Mouse (Mus musculus): ENCODE measurements around the gene Klhl2. TPM values are rescaled to one million over a fixed set of nuclear protein-coding genes. Genes with fewer than 3 reads are reported as not detected.

Gene Klhl2
- total and polyA plus RNA-seq, 3 experiments: 6.0 to 19.4 (median 14.5) TPM

- Histone ChIP-seq H3K36me3 (ENCODE audit: control insufficient read depth, insufficient read depth, low read length) (no peaks in the 10 kb centered on the region; the same call in 1 of the 2 replicates), H3K4me3 (no peak overlapping the region), H3K79me2 (replicated peaks; ENCODE audit: control insufficient read depth, insufficient read depth, low read length) (no peaks in the 10 kb centered on the region), H3K9ac (ENCODE audit: low read depth, low read length) (no peak overlapping the region), H3K27me3 (ENCODE audit: control insufficient read depth, insufficient read depth, low read length) (no peaks in the 10 kb centered on the region), H3K27ac (no peak overlapping the region), H3K4me1 (ENCODE audit: control insufficient read depth, insufficient read depth, low read length) (no peaks in the 10 kb centered on the region)
- 90% methylated on average over 9 of the region's 9 CpGs for WGBS
- intact Hi-C loops (cut with DNase I): no loop called here
- peak in 1 of 2 experiments; percentile 9 for DNase-seq
- TF ChIP-seq POLR2A (IDR thresholded peaks at IDR 0.05; ENCODE audit: insufficient read depth, low read depth, low read length) (no peak), EP300 (IDR thresholded peaks at IDR 0.05; ENCODE audit: insufficient read depth, low read depth, low read length) (no peak), CTCF (IDR thresholded peaks at IDR 0.05) (no peak)
Measured at GRCm38 (mm10) chr8:64767047-64767446, 82.8 kb downstream of the Klhl2 start.

GRCm38 (mm10) chr8:64764075-64764474 is 85.7 kb downstream of the Klhl2 start:
- no peak for DNase-seq
- H3K27me3 ChIP-seq (ENCODE audit: control insufficient read depth, insufficient read depth, low read length): no peaks in the 10 kb centered on the region
- intact Hi-C loops (cut with DNase I): loop anchor here (5.0 kb wide), 1 partner anchor 178 kb away; no protein-coding TSS in a partner anchor
- WGBS: 59% methylated on average over 9 of the region's 9 CpGs
- no peaks in the 10 kb centered on the region; the same call in 1 of the 2 replicates for H3K36me3 ChIP-seq (ENCODE audit: control insufficient read depth, insufficient read depth, low read length)
- TF ChIP-seq CTCF (IDR thresholded peaks at IDR 0.05) (no peak), EP300 (IDR thresholded peaks at IDR 0.05; ENCODE audit: insufficient read depth, low read depth, low read length) (no peak), POLR2A (IDR thresholded peaks at IDR 0.05; ENCODE audit: insufficient read depth, low read depth, low read length) (no peak)
- no peak overlapping the region for H3K9ac ChIP-seq (ENCODE audit: low read depth, low read length)
- H3K4me1 ChIP-seq (ENCODE audit: control insufficient read depth, insufficient read depth, low read length): no peaks in the 10 kb centered on the region
- H3K27ac ChIP-seq: no peak overlapping the region
- H3K4me3 ChIP-seq: no peak overlapping the region
- H3K79me2 ChIP-seq (replicated peaks; ENCODE audit: control insufficient read depth, insufficient read depth, low read length): no peaks in the 10 kb centered on the region

- TF ChIP-seq EP300 (IDR thresholded peaks at IDR 0.05; ENCODE audit: insufficient read depth, low read depth, low read length) (no peak), CTCF (IDR thresholded peaks at IDR 0.05) (no peak), POLR2A (IDR thresholded peaks at IDR 0.05; ENCODE audit: insufficient read depth, low read depth, low read length) (no peak)
- WGBS: 75% methylated on average over 1 of the region's 1 CpGs
- Histone ChIP-seq H3K79me2 (replicated peaks; ENCODE audit: control insufficient read depth, insufficient read depth, low read length) (no peaks in the 10 kb centered on the region), H3K36me3 (ENCODE audit: control insufficient read depth, insufficient read depth, low read length) (no peaks in the 10 kb centered on the region; the same call in 1 of the 2 replicates), H3K9ac (ENCODE audit: low read depth, low read length) (no peak overlapping the region), H3K4me3 (no peak overlapping the region), H3K4me1 (ENCODE audit: control insufficient read depth, insufficient read depth, low read length) (no peaks in the 10 kb centered on the region), H3K27me3 (ENCODE audit: control insufficient read depth, insufficient read depth, low read length) (no peaks in the 10 kb centered on the region), H3K27ac (no peak overlapping the region)
- DNase-seq: no peak
- intact Hi-C loops (cut with DNase I): loop anchor here (5.0 kb wide), 1 partner anchor 180 kb away; no protein-coding TSS in a partner anchor
Measured at GRCm38 (mm10) chr8:64762751-64763150, 87.1 kb downstream of the Klhl2 start.

GRCm38 (mm10) chr8:64761430-64761829 is 88.4 kb downstream of the Klhl2 start:
- no peaks in the 10 kb centered on the region for H3K4me1 ChIP-seq (ENCODE audit: control insufficient read depth, insufficient read depth, low read length)
- no peak for DNase-seq
- H3K79me2 ChIP-seq (replicated peaks; ENCODE audit: control insufficient read depth, insufficient read depth, low read length): no peaks in the 10 kb centered on the region
- no peaks in the 10 kb centered on the region; the same call in 1 of the 2 replicates for H3K36me3 ChIP-seq (ENCODE audit: control insufficient read depth, insufficient read depth, low read length)
- H3K27ac ChIP-seq: no peak overlapping the region
- no peak overlapping the region for H3K9ac ChIP-seq (ENCODE audit: low read depth, low read length)
- H3K4me3 ChIP-seq: no peak overlapping the region
- no peaks in the 10 kb centered on the region for H3K27me3 ChIP-seq (ENCODE audit: control insufficient read depth, insufficient read depth, low read length)
- intact Hi-C loops (cut with DNase I): loop anchor here (5.0 kb wide), 1 partner anchor 181 kb away; no protein-coding TSS in a partner anchor
- TF ChIP-seq EP300 (IDR thresholded peaks at IDR 0.05; ENCODE audit: insufficient read depth, low read depth, low read length): no peak
- peak; percentile 40 for TF ChIP-seq CTCF (IDR thresholded peaks at IDR 0.05)
- 74% methylated on average over 8 of the region's 8 CpGs for WGBS

- H3K27ac ChIP-seq: no peak overlapping the region
- H3K4me1 ChIP-seq (ENCODE audit: control insufficient read depth, insufficient read depth, low read length): no peaks in the 10 kb centered on the region
- DNase-seq: no peak
- no peak overlapping the region for H3K9ac ChIP-seq (ENCODE audit: low read depth, low read length)
- H3K79me2 ChIP-seq (replicated peaks; ENCODE audit: control insufficient read depth, insufficient read depth, low read length): no peaks in the 10 kb centered on the region
- no peak for TF ChIP-seq CTCF (IDR thresholded peaks at IDR 0.05)
- TF ChIP-seq EP300 (IDR thresholded peaks at IDR 0.05; ENCODE audit: insufficient read depth, low read depth, low read length): no peak
- TF ChIP-seq POLR2A (IDR thresholded peaks at IDR 0.05; ENCODE audit: insufficient read depth, low read depth, low read length): no peak
- WGBS: 96% methylated on average over 15 of the region's 15 CpGs
- no peaks in the 10 kb centered on the region for H3K27me3 ChIP-seq (ENCODE audit: control insufficient read depth, insufficient read depth, low read length)
- no peaks in the 10 kb centered on the region for H3K36me3 ChIP-seq (ENCODE audit: control insufficient read depth, insufficient read depth, low read length)
- H3K4me3 ChIP-seq: no peak overlapping the region
- intact Hi-C loops (cut with DNase I): no loop called here
Measured at GRCm38 (mm10) chr8:64757956-64758355, 91.9 kb downstream of the Klhl2 start.

- 75% methylated on average over 10 of the region's 10 CpGs for WGBS
- no peaks in the 10 kb centered on the region for H3K36me3 ChIP-seq (ENCODE audit: control insufficient read depth, insufficient read depth, low read length)
Measured at GRCm38 (mm10) chr8:64746215-64747058, 103.4 kb downstream of the Klhl2 start.

More at GRCm38 (mm10) chr8:64746215-64747058, 103.4 kb downstream of the Klhl2 start:
- intact Hi-C loops (cut with DNase I): no loop called here
- Histone ChIP-seq H3K9ac (ENCODE audit: low read depth, low read length) (no peak overlapping the region), H3K79me2 (replicated peaks; ENCODE audit: control insufficient read depth, insufficient read depth, low read length) (no peaks in the 10 kb centered on the region), H3K27me3 (ENCODE audit: control insufficient read depth, insufficient read depth, low read length) (no peaks in the 10 kb centered on the region), H3K4me1 (ENCODE audit: control insufficient read depth, insufficient read depth, low read length) (no peaks in the 10 kb centered on the region), H3K4me3 (no peak overlapping the region), H3K27ac (no peak overlapping the region)
- DNase-seq: no peak
- TF ChIP-seq POLR2A (IDR thresholded peaks at IDR 0.05; ENCODE audit: insufficient read depth, low read depth, low read length) (no peak), CTCF (IDR thresholded peaks at IDR 0.05) (no peak), EP300 (IDR thresholded peaks at IDR 0.05; ENCODE audit: insufficient read depth, low read depth, low read length) (no peak)
